Mouse (Mus musculus) spleen, postnatal 4 days (tissue): ENCODE measurements around the gene Rbfox1.

ENCODE experiments used
- DNase-seq, 2 experiments: peaks; one replicate each; pipeline ENCODE4 v3.0.0; 2022; ENCODE audit warnings: low spot score in 2 of 2

The Rbfox1 gene

DNA sequence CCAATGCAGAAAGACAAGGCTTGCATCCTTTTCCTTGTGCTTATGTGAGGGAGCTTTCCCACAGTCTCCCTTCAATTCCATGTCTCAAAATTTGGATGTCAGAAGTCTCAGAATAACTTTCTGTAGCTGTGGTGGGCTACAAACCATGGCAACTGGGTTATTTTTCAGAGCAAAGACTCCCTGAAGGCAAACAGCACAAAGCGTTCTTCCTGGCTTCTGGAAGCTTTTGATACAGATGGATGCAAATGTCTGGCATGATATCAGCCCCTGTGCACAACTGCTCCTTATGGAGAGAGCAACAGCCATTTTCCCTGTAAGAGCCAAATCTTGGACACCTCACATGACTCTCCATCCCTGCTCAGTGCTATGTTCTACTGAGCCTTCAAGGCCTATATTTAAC lies 1475.6 kb downstream of the Rbfox1 start:
- no peak for DNase-seq

DNA sequence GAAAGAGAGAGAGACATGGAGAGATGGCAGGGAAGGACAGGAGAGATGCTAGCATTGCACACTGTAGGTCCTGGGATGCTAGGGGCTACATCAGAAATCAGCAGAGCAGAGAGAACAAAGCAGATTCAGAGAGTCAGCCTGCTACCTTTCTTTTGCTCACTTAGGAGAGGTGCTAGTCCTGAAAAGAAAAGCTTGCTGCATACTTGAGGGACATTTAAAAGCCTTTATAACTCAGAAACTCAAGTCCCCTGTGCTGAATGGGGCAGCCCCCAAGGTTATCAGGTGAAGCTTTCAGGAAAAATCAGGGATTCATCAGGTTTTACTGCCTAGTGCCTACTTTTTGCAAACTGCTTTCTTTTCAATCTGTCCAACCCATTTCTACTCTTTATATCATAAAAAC lies 1480.7 kb downstream of the Rbfox1 start:
- DNase-seq: no peak

DNA sequence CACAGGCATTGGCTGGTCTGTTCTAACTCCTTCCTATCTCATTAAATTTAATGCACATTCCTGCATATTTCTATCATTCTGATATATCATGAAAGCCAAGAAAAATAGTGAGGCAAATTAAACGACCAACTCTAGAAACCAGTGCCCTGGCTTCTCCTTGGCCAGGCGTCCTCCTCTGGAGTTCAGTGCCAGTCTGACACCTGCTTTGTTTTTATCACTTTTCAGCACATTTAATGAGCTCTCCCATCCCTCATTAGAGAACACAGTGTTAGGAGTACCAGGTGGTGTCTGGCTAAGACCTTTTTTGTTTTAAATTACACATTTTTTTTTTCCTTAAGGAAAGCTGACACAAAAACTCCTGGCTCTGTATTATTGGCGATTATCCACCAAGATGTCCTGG lies 1489.0 kb downstream of the Rbfox1 start:
- DNase-seq: no peak

DNA sequence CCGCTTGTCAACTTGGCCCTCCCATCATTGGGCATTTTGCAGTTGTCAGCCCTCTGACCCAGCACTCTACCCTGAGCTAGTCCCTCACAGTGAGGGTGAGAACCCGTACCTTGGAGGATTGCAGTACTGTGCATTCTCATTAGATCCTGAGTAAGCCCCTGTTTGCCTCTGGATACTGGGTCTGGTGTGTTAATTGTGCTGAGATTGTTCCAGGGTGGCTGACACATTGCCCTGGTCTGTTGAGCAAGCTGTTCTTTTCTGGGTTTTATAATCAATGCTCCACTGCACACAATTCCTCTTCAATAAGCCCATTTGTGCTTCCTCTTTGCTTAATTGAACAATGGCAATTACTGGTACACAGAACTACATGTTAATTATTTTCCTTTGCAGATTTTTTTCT lies 1489.5 kb downstream of the Rbfox1 start:
- no peak for DNase-seq

DNA sequence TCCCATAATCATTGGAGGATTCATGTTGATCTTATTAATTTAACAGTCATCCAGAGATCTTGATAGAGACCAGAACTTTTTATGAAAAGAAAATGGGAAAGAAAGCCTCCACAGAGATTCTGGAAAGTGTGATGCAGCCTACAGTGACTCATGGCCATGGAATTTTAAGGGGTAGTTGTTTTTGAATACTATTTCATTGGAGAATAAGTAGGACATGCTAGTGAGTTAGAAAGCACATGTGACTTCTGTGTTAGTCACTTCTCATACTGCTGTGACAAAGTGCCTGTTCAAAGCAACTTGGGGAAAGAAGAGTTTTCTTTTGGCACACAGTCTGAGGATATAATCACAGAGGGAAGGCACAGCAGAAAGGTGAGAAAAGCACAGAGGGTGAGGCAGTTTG lies 1510.9 kb downstream of the Rbfox1 start:
- no peak for DNase-seq

DNA sequence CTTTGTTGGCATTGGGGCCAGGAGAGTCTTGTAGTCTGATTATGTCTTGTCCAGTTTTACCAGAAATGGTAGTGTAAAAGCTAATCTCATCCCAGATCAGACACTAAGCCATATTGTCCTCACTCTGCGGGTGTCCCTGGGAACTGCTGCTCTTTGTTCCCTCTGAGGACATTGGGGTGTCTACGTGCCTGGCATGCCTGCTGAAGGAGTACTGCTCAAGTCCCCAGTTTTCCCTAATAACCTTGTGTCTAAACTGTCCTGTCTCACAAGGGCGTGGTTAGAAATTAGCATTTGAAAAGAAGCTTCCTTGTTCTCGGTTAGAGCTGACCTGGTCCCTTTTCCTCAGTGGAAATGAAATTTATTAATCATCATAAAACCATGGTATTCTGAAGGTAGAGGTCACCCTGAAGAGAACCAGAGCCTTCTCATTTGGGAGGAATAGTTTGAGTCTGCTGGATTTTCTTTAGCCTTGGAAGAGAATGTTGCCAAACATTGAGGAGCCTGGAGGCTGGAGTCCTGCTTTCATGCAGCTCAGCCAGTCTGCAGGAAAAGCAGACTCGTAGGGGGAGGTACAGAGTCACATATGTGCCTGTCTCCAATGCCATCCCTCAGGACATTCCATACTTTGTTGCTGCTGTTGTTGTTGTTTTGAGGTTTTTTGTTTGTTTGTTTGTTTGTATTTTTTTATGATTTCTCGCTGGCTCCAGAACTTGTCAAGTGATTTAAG lies 1519.8 kb downstream of the Rbfox1 start:
- no peak for DNase-seq

DNA sequence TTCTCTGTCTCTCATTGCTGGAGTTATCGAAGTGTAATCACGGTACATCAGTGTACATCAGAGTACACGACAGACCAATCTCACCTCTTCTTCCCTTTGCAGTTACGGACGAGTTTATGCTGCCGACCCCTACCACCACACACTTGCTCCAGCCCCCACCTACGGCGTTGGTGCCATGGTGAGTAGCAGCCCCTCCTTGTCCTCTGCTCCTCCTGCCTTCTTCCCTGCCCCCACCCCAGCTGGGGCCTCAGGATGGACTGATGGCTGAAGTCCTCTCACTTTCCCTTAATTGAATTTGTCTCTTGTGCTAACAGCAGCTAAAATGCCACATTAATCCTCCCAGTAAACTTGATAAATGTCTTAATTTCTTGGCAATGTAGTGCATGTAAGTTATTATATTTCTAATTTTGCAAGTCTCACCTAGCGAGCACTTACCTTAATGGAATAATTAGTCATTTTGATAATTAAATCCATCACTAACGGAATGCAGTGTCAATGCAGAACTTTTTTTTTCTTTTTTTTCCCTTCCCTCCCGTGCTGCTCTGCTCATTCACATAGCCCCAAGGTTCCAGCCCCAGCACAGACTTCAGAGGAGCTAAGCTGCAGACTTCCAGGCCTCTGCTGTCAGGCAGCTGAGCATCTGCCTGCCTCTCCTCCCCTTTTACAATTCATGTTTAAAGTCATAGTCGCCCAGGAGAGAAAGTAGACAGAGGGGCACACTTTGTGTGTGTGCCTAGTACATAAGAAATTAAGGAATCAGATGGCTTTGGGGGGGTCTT lies 1522.9 kb downstream of the Rbfox1 start:
- DNase-seq: no peak

DNA sequence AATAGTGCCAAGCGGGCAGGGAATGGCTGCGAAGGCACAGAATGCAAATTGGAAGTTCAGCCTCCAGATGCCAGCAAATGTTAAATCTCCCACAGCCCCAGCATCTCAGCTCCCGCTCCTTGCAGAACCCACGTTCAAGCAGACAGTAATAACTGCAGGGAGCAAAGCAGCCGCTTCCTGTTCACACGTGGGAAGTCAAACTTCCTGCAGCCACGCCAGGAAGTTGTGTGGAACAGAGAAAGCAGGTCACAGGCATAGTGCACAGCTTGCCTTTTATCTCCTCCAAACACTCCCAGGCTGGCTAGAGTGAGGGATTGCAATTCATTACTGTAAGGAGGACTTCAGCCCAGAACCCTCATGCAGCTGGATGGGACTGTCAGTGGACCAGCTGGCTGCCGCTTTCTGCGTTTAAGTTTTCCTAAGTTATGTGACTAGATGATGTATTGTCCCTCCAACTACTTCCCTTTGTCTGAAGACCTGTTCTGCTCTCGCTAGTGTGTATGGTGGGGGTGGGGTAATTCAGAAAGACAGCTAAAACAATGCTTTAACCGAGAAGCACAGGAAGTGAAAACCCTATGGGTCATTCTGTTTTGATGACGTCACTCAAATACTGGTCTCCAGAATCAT lies 1534.6 kb downstream of the Rbfox1 start:
- DNase-seq: no peak

DNA sequence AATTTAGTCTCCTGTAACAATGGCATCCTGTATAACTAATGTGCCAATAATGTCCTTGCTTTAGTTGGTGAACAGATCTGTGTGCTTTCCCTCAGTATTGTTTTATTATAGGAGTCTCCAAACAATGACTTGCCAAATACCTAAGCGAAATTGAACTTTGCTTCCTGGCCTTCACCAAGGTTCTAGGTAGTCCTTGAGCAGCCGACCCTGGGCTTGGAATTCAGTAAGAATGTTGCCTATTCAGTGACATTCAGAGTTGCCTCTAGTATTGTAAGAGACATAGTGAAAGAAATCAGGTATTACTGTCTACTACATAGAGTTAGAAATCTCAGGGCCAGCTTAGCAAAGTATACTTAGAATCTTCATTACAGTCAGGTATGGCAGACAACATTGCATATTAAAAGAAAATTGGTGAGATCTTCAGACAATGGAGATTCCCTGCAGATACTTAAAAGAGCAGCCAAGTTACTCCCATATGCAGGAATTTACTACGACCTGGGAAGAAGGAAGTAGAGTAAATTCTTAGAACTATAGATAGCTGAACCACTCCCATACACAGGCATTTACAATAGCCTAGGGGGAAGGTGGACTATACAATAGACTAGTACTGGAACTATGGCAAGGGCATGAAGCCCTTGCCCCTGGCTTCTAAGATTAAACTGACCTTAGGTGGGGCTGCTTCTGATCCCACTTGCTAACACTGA lies 1540.4 kb downstream of the Rbfox1 start:
- DNase-seq: no peak

DNA sequence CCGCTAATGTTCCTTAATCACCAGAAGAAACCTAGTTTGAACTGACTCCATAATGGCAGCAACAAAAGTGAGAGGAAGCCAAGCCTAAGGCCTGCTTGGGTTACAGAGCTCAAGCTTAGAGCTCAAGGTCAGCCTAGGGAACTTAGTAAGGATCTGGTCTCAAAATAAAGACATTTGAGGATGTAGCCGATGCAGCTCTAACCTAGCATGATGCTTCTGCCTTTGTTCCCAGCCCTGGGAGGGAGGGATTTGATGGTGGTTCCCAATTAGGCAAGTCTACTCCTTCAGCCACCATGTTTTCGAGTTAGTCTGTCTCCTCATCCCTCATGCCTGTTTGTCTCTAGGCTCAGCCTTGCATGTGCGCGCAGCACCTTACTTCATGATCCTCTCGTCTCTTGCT lies 1548.1 kb downstream of the Rbfox1 start:
- no peak for DNase-seq

DNA sequence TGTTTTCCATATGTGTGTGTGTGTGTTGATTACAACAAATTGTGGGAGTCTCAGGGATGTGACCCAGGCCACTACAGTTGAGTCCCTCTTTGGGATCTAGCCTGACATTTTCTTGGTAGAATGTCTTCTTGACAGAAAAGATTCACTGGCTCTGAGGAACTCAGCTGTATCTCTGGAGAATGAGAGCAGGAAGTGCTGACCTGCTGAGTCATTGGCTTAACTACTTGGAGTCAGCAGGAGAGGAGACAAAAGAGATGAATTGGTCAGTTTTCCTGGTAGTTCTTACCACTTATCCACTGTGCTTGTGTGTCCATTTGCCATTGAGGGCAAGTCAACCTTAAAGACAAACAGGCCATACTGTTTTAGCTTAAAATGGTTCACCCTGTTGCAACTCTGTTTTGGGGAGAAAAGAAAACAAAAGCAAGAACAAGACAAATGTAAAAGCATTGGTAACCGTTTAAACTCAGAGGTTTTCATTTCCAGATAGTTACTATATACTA lies 1561.7 kb downstream of the Rbfox1 start:
- no peak for DNase-seq

DNA sequence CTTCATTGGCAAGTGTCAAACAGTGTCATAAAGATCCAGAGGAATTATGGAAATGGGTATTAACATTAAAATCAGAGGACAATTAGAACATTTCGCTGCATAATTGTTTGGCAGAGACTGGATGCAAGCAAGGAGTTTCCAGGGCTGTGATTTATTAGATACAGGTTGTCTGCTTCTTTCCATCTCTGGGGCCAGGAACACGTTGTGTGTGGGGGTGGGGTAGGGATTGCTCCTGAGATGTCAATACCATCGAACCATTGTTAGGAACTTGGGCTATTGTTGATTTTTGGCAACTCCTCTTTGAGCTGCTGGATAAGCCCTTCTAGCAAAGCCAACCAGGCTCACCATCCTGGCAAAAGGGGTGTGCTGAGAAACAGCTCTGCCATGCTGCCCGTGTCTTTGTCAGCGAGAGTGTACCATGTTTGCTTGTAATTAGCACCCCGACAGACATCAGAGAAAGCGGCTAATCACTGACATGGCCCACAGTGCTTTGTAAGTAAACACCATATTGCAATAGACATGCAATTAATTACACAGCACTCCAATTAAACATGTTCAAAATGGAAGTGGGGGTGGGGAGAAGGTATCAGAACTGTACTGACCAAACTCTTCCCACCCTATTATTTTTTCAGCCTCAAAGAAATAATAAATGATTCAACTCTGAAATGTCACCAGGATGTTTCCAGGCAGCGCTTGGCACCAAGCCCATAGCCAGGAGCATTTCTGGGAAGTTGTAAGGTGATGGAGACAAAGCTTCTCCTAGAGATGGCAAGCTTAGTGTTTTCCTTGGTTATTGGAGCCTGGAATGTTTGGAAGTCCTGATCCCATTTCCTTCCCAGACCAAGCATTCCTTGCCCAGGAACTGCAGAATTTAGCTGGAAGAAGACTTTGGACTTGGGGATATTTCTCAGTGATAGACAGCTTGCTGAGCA lies 1562.8 kb downstream of the Rbfox1 start:
- DNase-seq: no peak

DNA sequence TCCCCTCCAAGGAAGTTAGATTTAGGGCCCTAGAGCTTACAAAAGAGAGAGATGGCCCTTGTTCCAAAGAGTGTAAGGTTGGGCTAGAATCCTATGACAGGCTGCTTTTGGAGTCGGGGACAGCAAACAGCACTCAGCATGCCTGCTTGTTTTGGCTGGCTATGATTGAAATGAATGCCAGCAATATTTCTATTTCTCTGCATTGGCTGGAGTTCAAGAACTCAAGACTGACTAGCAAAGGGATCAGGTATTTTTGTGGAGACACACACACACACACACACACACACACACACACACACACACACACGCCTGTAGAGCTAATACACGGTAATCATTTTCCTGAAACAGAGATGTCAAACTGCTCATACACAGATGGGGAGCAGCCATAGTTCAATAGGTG lies 1566.0 kb downstream of the Rbfox1 start:
- DNase-seq: no peak

DNA sequence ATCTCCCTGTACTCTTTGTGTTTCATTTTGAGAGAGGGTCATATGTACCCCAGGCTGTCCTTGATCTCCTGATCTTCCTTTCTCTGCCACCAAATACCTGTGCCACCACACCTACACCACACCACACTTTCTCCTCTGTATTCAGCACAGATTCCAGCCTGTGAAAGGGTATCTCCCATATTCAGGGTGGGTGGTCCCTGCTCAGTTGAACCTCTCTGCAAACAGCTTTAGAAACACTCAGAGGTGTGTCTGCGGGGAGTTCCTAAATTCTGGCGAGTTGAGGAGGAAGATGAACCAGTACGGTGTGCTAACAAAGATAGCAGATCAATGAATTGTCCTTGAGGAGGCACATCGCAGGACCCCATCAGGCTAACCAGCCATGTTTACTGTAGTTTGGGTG lies 1572.4 kb downstream of the Rbfox1 start:
- no peak for DNase-seq
